Mouse (Mus musculus) cerebellum, adult 9-10 months (tissue): ENCODE measurements at regions not wholly inside any gene's neighbourhood (a gene's known extent, or its start where the extent isn't known, plus 50 kb on each side); places are given as distances from the start of the nearest gene placed in this dataset.

ENCODE experiments used
- DNase-seq: peaks from one replicate; pipeline ENCODE4 v3.0.0; 2022

DNA sequence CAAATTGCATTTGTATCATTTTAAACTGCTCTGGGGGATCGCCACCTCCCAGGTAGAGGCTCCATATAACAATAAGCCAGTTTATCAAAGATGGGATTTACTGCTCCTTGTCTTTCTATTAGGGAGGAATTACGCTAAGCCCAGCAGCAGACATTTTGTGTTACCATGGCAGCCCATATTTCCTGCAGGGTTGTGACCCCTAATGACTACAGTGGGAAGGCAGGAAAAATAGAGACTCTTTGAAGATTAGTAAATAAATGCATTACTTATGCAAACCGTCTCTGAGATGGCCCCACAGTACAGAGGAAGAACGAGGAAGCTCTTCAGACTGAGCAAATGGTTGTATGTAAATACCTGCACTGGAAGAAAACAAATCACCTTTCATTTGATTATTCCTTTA, 237.5 kb upstream of the Zic3 start:
- DNase-seq = no peak

DNA sequence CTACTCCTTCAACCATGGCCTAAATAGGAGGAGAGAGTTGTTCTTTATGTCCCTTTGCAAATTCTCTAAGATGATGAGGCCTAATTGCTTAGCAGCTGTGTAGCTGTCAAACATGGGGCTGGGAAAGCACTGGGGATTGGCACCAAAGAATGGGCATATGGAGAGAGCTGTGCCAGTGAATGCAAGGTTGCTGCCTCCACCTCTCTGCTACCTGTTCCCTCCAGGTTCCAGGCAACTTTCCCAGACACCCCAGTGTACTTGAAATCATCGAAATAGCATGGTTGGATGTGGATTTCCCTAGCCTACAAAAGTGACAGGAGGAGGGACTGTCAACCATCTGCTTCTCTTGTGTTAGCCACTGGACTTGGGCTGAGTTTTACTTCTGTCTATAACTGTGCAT, 234.9 kb upstream of the Zic3 start:
- DNase-seq = peak; percentile 83

DNA sequence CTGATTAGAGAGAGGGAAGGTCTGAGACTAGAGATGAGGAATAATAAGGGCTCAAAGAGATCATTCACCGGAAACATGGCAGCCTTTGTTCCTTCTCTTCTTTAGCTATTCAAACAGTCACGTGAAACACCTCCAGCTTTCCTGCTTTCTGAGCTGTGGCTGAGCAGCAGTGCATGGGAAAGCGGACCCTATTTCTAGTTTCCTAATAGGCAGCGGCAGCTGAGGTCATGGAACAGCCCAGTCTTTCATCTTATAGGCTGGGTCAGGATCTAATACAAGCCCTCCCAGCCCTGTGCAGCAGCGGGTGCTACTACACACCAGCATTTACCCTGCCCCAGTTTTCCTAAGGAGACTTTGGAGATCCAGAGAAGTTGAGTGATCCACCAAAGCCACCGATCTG, 224.5 kb upstream of the Zic3 start:
- DNase-seq = no peak

DNA sequence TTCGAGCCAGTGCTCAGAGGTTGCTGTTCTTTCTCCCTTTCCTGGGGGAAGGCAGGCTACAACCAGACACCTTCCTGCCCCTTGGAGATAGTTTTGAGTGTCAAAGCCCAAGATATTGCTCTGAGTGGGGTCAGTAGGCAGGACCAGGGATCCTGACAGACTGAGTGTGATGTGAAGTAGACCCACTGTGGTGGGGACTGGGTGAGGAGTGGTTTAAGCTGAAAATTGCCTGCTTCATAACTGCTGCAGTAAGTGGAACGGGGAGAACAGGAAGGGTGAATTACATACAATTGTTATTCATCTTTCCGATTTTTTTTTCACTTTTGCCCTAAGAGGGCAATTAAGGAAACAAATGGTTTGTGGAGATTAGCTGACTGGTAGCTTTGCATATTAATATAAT, 224.1 kb upstream of the Zic3 start:
- no peak for DNase-seq

DNA sequence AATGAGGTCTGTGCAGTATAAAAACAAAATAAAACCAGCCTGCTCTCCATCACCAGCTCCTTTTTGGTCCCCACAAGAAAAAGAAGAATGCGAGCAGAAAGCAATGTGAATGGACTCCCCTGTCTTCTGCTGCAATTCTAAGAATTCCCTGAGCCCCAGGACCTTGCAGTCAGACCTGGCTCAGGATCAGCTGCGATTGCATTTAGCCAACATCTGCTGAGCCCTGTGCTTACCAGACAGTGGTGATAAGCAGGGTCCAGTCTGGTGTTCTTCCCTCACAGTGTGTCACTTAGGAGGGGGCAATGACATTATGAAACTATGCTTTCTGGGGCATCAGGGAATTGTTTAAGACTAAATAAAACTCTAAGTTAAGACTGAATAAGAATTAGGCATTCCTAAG, 223.6 kb upstream of the Zic3 start:
- no peak for DNase-seq
